Mouse (Mus musculus) lung, embryonic 14.5 days (tissue): ENCODE data around the gene Gm20481. TPM values are rescaled to one million over a fixed set of nuclear protein-coding genes. Genes with fewer than 3 reads are reported as not detected.
A peak's percentile ranks its signal among the peaks of the same experiment; 100 is the strongest.
"Not testable (repeated sequence)": the region's sequence is repeated elsewhere in the genome, so short reads cannot be mapped to it uniquely, and the experiment has no call there.

Source experiments
- ATAC-seq: fragments of 200-750 bp; cut with Nextera tagmentation; 2 replicates; pipeline ENCODE4 v1.8.0; 2017; ENCODE audit warnings: mild to moderate bottlenecking, moderate TSS enrichment, moderate library complexity; ENCODE audit not compliant: insufficient read depth
- DNase-seq: peaks from one replicate; pipeline ENCODE4 v3.0.0-alpha.2; 2015
- H3K27ac ChIP-seq: fragments of 300-500 bp; sonication (generic); 2 replicates; pipeline ENCODE4 v1.5.1; 2014; ENCODE audit warnings: low read depth, mild to moderate bottlenecking, moderate library complexity
- H3K27me3 ChIP-seq: fragments of 300-500 bp; sonication (generic); 2 replicates; pipeline ENCODE4 v1.6.1; 2014; ENCODE audit warnings: low read length, control low read depth; ENCODE audit not compliant: insufficient read depth
- H3K36me3 ChIP-seq: fragments of 300-500 bp; sonication (generic); 2 replicates; pipeline ENCODE4 v1.6.1; 2014; ENCODE audit warnings: control low read depth; ENCODE audit not compliant: insufficient read depth
- H3K4me1 ChIP-seq: fragments of 300-500 bp; sonication (generic); 2 replicates; pipeline ENCODE4 v1.6.1; 2014; ENCODE audit warnings: antibody characterized with exemption, control low read depth; ENCODE audit not compliant: insufficient read depth
- H3K4me2 ChIP-seq: fragments of 300-500 bp; sonication (generic); 2 replicates; pipeline ENCODE4 v1.6.1; 2014; ENCODE audit warnings: mild to moderate bottlenecking
- H3K4me3 ChIP-seq: fragments of 300-500 bp; sonication (generic); 2 replicates; pipeline ENCODE4 v1.5.1; 2014; ENCODE audit warnings: low read depth, low read length
- H3K9ac ChIP-seq: fragments of 300-500 bp; sonication (generic); 2 replicates; pipeline ENCODE4 v1.6.1; 2014
- H3K9me3 ChIP-seq: fragments of 300-500 bp; sonication (generic); 2 replicates; pipeline ENCODE4 v1.6.1; 2016; ENCODE audit warnings: low read depth, low read length, control low read depth
- CTCF ChIP-seq: IDR thresholded peaks from 2 replicates; pipeline ENCODE4 v1.5.1; 2016; ENCODE audit warnings: antibody characterized with exemption, low read depth
- WGBS: fragments of 180-500 bp; shearing (Covaris S2); extraction: QIAGEN DNeasy Blood & Tissue Kit; methylation state at CpG from one replicate; pipeline ENCODE4 v1.1.7; 2014; 5-methylcytosine and 5-hydroxymethylcytosine counted together
- polyA plus RNA-seq: library from polyadenylated mRNA; unstranded; fragments of >200 nt; fragmentation: Nextera tagmentation; extraction: Ambion mirVana; gene quantifications from 2 replicates; pipeline ENCODE4 v1.2.1, GENCODE M21; 2014

Gm20481 gene
- polyA plus RNA-seq, 1 experiment from 2014 or later, result not detected

DNA sequence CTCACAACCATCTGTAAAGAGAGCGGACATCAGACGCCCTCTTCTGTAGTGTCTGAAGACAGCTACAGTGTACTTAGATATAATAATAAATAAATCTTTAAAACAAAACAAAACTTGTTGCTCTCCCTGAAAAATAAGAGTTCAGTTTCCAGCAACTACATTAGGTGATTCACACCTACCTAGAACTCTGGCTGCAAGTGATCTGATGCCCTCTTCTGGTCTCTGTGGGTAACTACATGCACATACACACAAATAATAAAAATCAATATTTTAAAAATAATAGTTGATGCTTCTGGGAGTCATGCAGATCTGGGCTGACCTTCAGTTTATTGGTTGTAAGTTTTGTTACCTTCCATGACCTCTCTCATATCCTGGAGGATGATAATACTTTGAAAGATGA, 14.5 kb downstream of the Gm20481 start:
- H3K9ac ChIP-seq, result no peak overlapping the region
- no peak overlapping the region for H3K4me2 ChIP-seq
- ATAC-seq, result no peak
- no peak overlapping the region for H3K4me3 ChIP-seq
- peak; percentile 67 for DNase-seq
- H3K36me3 ChIP-seq, result peaks cover 33% of the 10 kb centered on the region
- 75% methylated on average over 2 of the region's 2 CpGs for WGBS
- H3K27me3 ChIP-seq, result no peaks in the 10 kb centered on the region
- H3K4me1 ChIP-seq, result no peaks in the 10 kb centered on the region
- no peaks in the 10 kb centered on the region for H3K9me3 ChIP-seq
- H3K27ac ChIP-seq, result no peak overlapping the region
- TF ChIP-seq CTCF, result peak; percentile 71

DNA sequence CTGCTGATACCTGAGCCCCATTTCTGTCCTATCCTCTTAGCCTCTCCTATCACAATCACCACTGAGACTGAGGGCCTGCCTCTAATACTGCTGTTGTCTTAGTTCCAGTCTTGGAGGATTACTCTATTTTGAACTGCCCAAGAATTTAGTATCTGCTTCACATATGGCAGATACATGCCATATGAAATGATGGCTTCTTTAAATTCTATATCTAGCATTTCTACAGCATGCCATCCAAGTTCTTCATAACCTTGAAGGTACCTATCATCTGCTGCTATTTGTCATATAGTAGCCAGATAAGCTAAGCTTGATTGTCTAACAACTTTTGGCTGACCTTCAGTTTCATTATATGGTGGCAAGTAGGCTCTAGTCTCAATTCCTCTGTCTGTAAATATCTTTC, 25.0 kb downstream of the Gm20481 start:
- H3K36me3 ChIP-seq, result peaks cover 43% of the 10 kb centered on the region
- H3K9me3 ChIP-seq, result no peaks in the 10 kb centered on the region
- peaks cover 13% of the 10 kb centered on the region; the same call in 1 of the 2 replicates for H3K4me1 ChIP-seq
- no peak for DNase-seq
- no peak for TF ChIP-seq CTCF
- H3K27me3 ChIP-seq, result no peaks in the 10 kb centered on the region
- no peak overlapping the region for H3K9ac ChIP-seq
- H3K4me3 ChIP-seq, result no peak overlapping the region
- no peak for ATAC-seq
- H3K27ac ChIP-seq, result no peak overlapping the region
- no peak overlapping the region for H3K4me2 ChIP-seq

DNA sequence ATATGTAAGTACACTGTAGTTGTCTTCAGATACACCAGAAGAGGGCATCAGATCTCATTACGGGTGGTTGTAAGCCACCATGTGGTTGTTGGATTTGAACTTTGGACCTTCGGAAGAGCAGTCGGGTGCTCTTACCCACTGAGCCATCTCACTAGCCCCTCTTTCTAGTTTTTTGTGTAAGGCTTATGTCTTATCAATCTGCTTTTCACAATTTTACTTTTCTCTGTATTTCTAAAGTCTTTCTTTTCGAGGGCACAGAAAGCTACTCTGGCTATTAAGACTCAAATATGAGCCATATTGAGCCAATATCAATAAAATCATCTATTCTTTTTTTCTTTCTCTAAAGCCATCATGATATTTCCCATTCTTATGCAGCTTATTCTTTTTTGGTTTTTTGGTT, 25.5 kb downstream of the Gm20481 start:
- H3K9ac ChIP-seq, ATAC-seq, H3K27me3 ChIP-seq, DNase-seq, H3K4me2 ChIP-seq, H3K4me3 ChIP-seq, H3K27ac ChIP-seq, H3K9me3 ChIP-seq: not testable (repeated sequence)
- WGBS, result 89% methylated on average over 4 of the region's 4 CpGs
- peaks cover 41% of the 10 kb centered on the region for H3K36me3 ChIP-seq
- peaks cover 13% of the 10 kb centered on the region; the same call in 1 of the 2 replicates for H3K4me1 ChIP-seq

DNA sequence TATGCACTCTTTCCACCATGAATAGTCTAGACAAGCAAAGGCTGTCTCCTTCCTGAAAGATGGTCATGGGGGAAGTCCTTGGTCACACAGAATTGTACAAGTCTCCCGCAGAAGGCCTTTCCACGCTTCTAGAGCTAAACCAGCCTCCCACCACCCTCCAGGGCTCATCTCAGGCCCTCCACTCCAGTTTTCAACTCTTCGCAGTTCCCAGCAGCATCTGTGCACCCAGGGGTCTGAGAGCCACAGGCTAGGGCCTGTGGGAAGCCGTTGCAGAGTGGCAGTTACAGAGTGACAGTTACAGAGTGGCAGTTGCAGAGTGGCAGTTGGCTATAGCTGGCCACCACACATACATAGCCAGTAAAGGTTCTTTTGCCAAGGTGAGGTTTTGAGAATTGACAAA, 26.2 kb downstream of the Gm20481 start:
- H3K4me2 ChIP-seq, ATAC-seq, H3K4me3 ChIP-seq, DNase-seq, H3K9me3 ChIP-seq, H3K27ac ChIP-seq, H3K9ac ChIP-seq, H3K27me3 ChIP-seq: not testable (repeated sequence)
- H3K36me3 ChIP-seq, result peaks cover 34% of the 10 kb centered on the region
- WGBS, result 94% methylated on average over 4 of the region's 4 CpGs
- H3K4me1 ChIP-seq, result peaks cover 13% of the 10 kb centered on the region; the same call in 1 of the 2 replicates

DNA sequence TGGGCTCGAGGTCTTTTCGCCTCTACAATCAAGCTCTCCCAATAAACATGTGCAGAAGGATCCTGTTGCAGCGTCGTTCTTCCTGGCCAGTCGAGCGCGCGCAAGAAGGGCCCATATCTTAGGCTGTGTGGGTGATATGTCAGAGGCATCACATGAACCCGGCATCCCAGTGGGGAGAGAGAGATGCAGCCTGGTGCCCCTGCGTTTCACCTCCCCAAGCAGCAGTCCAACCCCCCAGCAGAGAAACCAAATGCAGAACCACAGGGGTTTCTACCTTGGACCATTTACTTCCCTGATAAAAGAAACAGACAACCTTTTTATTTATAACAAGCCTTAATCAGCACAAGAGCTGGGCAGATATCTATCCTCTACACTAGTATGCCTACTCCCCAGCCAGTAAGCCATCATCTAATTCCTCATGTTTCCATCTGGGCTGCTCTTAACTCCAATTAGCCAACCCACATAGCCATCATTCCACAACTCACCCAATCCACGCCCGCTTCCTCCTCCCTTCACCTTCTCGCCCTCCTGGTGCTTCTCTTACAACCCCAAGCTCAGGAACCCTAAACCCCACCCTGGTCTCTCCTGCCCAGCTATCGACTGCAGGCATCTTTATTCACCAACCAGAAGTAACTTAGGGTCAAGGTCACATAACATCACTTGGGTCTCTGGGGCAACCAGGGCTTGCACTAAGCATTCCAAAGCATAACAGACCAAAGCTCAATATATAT, 26.9 kb downstream of the Gm20481 start:
- Histone ChIP-seq H3K4me2 (peak overlapping the region; percentile 96), H3K4me3 (0 out of 2 replicates have a peak overlapping the region, but pooled peaks have one; percentile 6), H3K9ac (no peak overlapping the region), H3K36me3 (peaks cover 29% of the 10 kb centered on the region), H3K4me1 (peaks cover 13% of the 10 kb centered on the region; the same call in 1 of the 2 replicates), H3K9me3 (no peaks in the 10 kb centered on the region), H3K27me3 (no peaks in the 10 kb centered on the region), H3K27ac (no peak overlapping the region)
- DNase-seq, result no peak
- no peak for ATAC-seq
- 87% methylated on average over 12 of the region's 14 CpGs for WGBS
- TF ChIP-seq CTCF, result no peak

DNA sequence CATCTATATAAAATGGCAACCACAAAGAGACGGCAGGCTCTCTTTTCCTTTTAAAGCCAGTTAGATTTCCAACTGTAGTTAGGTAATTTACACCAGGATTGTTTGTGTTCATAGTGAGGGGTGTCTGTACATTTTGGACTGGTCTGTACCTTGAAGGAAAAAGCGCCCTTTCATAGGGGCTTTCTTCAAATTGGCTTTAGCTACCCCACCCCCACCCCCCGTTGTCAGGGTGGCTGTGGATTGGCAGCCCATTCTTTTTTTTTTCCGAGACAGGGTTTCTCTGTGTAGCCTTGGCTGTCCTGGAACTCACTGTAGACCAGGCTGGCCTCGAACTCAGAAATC, 27.4 kb downstream of the Gm20481 start:
- no peak for ATAC-seq
- 86% methylated on average over 5 of the region's 5 CpGs for WGBS
- peaks cover 29% of the 10 kb centered on the region for H3K36me3 ChIP-seq
- H3K27me3 ChIP-seq, result no peaks in the 10 kb centered on the region
- H3K9me3 ChIP-seq, result no peaks in the 10 kb centered on the region
- no peak for DNase-seq
- peak overlapping the region; percentile 96 for H3K4me2 ChIP-seq
- no peak for TF ChIP-seq CTCF
- 0 out of 2 replicates have a peak overlapping the region, but pooled peaks have one; percentile 6 for H3K4me3 ChIP-seq
- no peak overlapping the region for H3K9ac ChIP-seq
- H3K27ac ChIP-seq, result no peak overlapping the region
- peaks cover 13% of the 10 kb centered on the region; the same call in 1 of the 2 replicates for H3K4me1 ChIP-seq

DNA sequence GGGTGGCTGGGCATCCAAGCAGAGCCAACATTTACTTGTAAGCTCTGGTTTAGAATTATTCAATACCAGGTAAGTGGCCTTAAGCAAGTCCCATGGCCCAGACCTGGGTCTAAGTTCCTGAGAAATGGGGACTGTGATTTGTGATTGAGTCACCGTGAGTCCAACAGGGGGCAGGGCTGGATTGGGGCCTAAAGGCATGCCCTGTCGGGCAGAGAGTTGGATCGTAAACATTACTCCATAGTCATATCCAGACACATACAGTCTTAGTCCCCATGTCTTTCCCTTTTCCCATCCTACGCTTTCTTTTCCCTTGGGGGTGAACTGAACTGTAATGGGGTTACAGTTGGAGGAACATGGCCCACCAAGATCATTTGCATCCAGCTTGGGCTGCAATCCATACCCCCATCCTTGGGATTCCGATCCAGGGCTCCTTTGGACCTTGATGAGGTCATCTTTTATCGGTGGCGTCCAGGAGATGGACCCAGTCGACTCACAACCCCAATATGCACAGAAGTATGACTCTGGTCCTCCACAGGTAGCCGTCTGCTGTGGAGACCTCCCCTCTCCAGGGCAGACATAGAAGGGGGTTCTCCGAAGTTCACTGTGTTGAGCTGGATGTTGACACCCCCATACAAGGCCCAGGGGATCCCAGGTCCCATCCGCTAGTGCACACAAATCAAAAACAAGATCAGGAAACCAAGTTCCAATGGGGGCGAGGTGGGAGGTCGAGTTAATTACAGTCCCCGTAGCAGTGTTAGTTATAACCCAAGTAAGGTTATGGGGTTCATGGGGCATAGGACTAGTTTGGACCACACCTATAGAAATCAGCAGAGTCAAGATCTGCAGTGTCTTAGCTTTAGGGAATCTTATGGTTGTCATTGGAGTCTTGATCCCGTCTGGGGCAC, 29.1 kb downstream of the Gm20481 start:
- no peak for DNase-seq
- no peak for ATAC-seq
- TF ChIP-seq CTCF, result no peak
- H3K4me3 ChIP-seq, result peak overlapping the region; percentile 92
- H3K4me1 ChIP-seq, result peaks cover 23% of the 10 kb centered on the region
- peaks cover 33% of the 10 kb centered on the region for H3K36me3 ChIP-seq
- no peaks in the 10 kb centered on the region for H3K27me3 ChIP-seq
- H3K9ac ChIP-seq, result peak overlapping the region; percentile 80
- WGBS, result 91% methylated on average over 15 of the region's 15 CpGs
- no peaks in the 10 kb centered on the region for H3K9me3 ChIP-seq
- peak overlapping the region; percentile 96 for H3K4me2 ChIP-seq
- no peak overlapping the region for H3K27ac ChIP-seq

DNA sequence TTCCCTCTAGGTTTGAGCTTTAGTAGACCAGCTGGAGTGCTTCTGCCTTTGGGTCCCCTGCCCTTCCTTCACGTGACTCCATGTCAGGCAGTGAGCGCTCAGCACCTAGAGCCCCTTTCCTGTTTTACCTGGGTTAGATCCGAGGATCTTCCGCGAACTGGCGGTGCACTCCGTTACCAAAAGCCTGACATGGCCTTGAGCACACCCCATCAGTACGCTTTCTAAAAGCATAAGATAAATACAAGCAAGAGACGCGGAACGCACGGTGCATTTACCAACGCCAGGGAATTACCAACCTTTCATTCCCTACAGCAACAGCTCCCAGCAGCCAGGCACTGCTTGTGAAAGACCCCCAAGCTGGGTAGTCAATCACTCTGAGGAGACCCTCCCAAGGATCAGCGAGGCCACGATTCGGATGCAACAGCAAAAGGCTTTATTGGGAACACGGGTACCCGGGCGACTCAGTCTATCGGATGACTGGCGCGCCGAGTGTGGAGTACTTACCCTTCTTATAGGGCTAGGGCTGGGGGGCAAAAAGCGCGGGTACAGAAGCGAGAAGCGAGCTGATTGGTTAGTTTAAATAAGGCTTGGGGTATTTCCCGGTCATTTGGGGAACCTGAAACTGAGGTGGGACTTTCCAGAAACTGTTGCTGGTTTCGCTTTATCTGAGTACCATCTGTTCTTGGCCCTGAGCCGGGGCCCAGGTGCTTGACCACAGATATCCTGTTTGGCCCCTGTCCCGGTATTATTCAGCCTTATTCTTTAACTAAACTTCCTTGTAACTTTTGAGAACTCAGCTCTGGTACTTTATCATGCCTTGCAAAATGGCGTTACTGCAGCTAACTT, 30.4 kb downstream of the Gm20481 start:
- not testable (repeated sequence) for H3K27me3 ChIP-seq, H3K9me3 ChIP-seq, ATAC-seq
- Histone ChIP-seq H3K9ac (peak overlapping the region; percentile 96), H3K27ac (peak overlapping the region; percentile 97), H3K4me3 (peak overlapping the region; percentile 92), H3K4me1 (peaks cover 23% of the 10 kb centered on the region), H3K4me2 (peak overlapping the region; percentile 96), H3K36me3 (peaks cover 45% of the 10 kb centered on the region)
- 11% methylated on average over 29 of the region's 32 CpGs for WGBS
- DNase-seq, result peak; percentile 60
